In the genomic region with DNA sequence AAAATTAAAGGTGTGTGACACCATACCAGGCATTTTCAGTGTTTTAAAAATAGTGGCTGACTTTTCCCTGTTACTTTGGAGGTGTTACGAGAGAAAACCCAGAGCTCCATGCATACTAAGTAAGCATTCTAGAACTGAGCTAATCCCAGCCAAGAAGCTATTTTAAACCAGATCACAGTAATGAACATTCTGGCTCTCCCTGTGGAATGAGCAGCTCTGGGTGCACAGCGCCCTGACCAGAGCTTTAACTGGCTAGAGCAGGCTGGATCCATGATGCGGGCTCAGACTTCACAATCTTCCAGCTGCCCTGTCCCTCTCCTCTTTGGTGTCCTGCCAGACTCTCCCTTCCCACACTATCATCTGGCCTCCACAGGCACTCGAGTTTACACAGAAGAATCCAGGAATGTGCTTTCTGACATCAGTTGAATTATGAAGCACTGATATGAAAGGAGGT, we compare ENCODE assay signal across 8 mouse cellular contexts. TPM values are rescaled to one million over a fixed set of nuclear protein-coding genes. Genes with fewer than 3 reads are reported as not detected.
A peak's percentile ranks its signal among the peaks of the same experiment; 100 is the strongest.
DNase-seq lines count a peak whose midpoint lies in the region; ATAC-seq lines count a peak whose summit lies in the region.
"Had no signal": no experiment of that assay in that cellular context is flagged by ENCODE, and none has a peak within 500 bp of the region (broad histone marks: within the 10 kb centered on the region; RNA-seq: fewer than 3 reads in every experiment).

No protein-coding gene starts in this region.

- H3K9me3 ChIP-seq in midbrain, embryonic 16.5 days (replicated peaks; ENCODE audit: control insufficient read depth, low read length, poor library complexity, severe bottlenecking): no peaks in the 10 kb centered on the region
- H3K9me3 ChIP-seq: limb, embryonic 12.5 days had no signal

- no peak overlapping the region for H3K4me3 ChIP-seq in midbrain, embryonic 16.5 days (ENCODE audit: low read depth, low read length)
- H3K4me3 ChIP-seq: limb, embryonic 12.5 days had no signal

- H3K9ac ChIP-seq in midbrain, embryonic 16.5 days (ENCODE audit: low read depth, low read length): no peak overlapping the region
- H3K9ac ChIP-seq: limb, embryonic 12.5 days had no signal

- peak; percentile 14 for DNase-seq in adrenal gland, adult 8-10 months
- peak; percentile 75 for DNase-seq in brain, adult 2 months (ENCODE audit: low read depth, low spot score)
- peak; percentile 28 to 45 for DNase-seq in heart, postnatal 36 days
- DNase-seq in lung, postnatal 10 days: peak; percentile 70
- no peak for DNase-seq in cerebellum, postnatal 14 days
- DNase-seq in retina, postnatal 1 day: no peak

- 91% methylated on average over 4 of the region's 4 CpGs for WGBS in midbrain, embryonic 16.5 days

- no peaks in the 10 kb centered on the region for H3K4me1 ChIP-seq in midbrain, embryonic 16.5 days (ENCODE audit: control insufficient read depth, insufficient read depth, low read length)
- H3K4me1 ChIP-seq: limb, embryonic 12.5 days had no signal

- H3K27ac ChIP-seq in midbrain, embryonic 16.5 days (ENCODE audit: low read length): no peak overlapping the region
- H3K27ac ChIP-seq: limb, embryonic 12.5 days had no signal

- peaks cover 21% of the 10 kb centered on the region for H3K36me3 ChIP-seq in midbrain, embryonic 16.5 days (ENCODE audit: control insufficient read depth, insufficient read depth, low read length)

- no peak for ATAC-seq in midbrain, embryonic 16.5 days

- intact Hi-C loops in heart, postnatal 36 days (cut with DNase I): no loop called here

- no peak overlapping the region for H3K4me2 ChIP-seq in midbrain, embryonic 16.5 days (ENCODE audit: low read length)
- H3K4me2 ChIP-seq: limb, embryonic 12.5 days had no signal

- no peaks in the 10 kb centered on the region for H3K27me3 ChIP-seq in midbrain, embryonic 16.5 days (ENCODE audit: control insufficient read depth, insufficient read depth, low read depth, low read length)
- H3K27me3 ChIP-seq: limb, embryonic 12.5 days had no signal

RNA-seq across cellular contexts. Expression of gene Ubfd1, which starts 21.8 kb away (rescaled TPM):
- 10 to 100 TPM; 46.0 to 56.0 (median 50.4) TPM for total RNA-seq in adrenal gland, adult 8-10 months (2022)
- 10 to 100 TPM; 34.7 to 36.0 TPM for total RNA-seq in heart, postnatal 36 days (2021)
- 75.7 and 81.6 TPM in 2 replicates for polyA plus RNA-seq in midbrain, embryonic 16.5 days (2015; fragmentation: Nextera tagmentation; extraction: Ambion mirVana)

RNA-seq across cellular contexts. Expression of gene Ears2, which starts 21.9 kb away (rescaled TPM):
- 10 to 100 TPM; 17.8 to 23.3 (median 20.0) TPM for total RNA-seq in adrenal gland, adult 8-10 months (2022)
- total RNA-seq in heart, postnatal 36 days (2021): 10 to 100 TPM; 11.6 to 13.8 TPM
- polyA plus RNA-seq in midbrain, embryonic 16.5 days (2015; fragmentation: Nextera tagmentation; extraction: Ambion mirVana): 8.9 and 9.4 TPM in 2 replicates

RNA-seq across cellular contexts. Expression of gene Gga2, which starts 24.2 kb away (rescaled TPM):
- total RNA-seq in adrenal gland, adult 8-10 months (2022): 10 to 100 TPM; 18.0 to 29.3 (median 22.4) TPM
- 10 to 100 TPM; 26.8 to 30.9 TPM for total RNA-seq in heart, postnatal 36 days (2021)
- polyA plus RNA-seq in midbrain, embryonic 16.5 days (2015; fragmentation: Nextera tagmentation; extraction: Ambion mirVana): 50.5 and 58.6 TPM in 2 replicates

RNA-seq across cellular contexts. Expression of gene Ndufab1, which starts 56.5 kb away (rescaled TPM):
- total RNA-seq in adrenal gland, adult 8-10 months (2022): 100 to 1,000 TPM; 279 to 424 (median 346) TPM
- total RNA-seq in heart, postnatal 36 days (2021): 1,000 to 10,000 TPM; 1,629 to 1,738 TPM
- 582 and 601 TPM in 2 replicates for polyA plus RNA-seq in midbrain, embryonic 16.5 days (2015; fragmentation: Nextera tagmentation; extraction: Ambion mirVana)

Comparison
In these comparisons a context has a peak if more than half of its experiments do, and no peak if none do; other contexts are left out.
1. DNase-seq: peak in adrenal gland, adult 8-10 months (single experiment), brain, adult 2 months (single experiment), heart, postnatal 36 days (2 of 2) and lung, postnatal 10 days (single experiment); none in cerebellum, postnatal 14 days (0 of 2) and retina, postnatal 1 day (single experiment).